Mouse (Mus musculus): ENCODE results near the gene Pusl1. TPM values are rescaled to one million over a fixed set of nuclear protein-coding genes. Genes with fewer than 3 reads are reported as not detected.

Gene Pusl1
- polyA plus RNA-seq, 2 experiments from 2014 or later: 22.1 to 27.6 TPM

DNA sequence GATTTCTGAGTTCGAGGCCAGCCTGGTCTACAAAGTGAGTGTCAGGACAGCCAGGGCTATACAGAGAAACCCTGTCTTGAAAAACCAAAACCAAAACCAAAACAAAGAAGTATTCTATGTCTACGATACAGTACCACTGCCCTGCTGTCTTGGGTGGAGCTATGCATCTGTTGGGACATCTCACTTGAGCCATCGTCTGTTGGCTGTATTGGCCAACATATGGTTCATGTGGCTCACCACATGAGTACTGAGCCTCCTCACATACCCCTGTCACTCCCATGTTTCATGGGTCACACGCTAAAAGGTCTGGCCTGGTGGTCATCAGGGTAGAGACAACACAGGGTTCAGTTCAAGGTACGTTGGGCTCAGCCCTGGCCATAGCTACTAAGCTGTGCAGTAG lies 5.3 kb downstream of the Pusl1 start:
- ATAC-seq: no peak

- ATAC-seq: no peak
Measured at GRCm38 (mm10) chr4:155883587-155883986, 8.0 kb downstream of the Pusl1 start.

DNA sequence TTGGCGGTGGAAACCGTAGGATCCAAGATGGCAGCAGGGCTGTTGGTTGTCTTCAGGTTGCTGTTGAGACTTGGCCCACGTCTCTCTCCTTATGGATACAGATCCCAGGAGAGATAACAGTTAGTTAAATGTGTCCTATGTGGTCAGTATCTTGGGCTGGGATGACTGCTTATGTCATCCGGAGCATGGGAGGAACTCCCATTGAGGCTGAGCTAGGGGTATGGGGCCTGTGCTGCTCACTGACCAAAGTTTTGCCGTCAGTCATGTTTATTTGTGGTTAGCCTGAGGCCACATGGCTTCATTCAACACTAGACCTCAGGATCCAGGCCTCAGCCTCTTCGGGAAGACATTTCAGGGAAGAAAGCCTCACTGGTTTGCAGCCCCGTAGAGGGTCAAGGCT lies 20.2 kb downstream of the Pusl1 start:
- no peak for ATAC-seq

DNA sequence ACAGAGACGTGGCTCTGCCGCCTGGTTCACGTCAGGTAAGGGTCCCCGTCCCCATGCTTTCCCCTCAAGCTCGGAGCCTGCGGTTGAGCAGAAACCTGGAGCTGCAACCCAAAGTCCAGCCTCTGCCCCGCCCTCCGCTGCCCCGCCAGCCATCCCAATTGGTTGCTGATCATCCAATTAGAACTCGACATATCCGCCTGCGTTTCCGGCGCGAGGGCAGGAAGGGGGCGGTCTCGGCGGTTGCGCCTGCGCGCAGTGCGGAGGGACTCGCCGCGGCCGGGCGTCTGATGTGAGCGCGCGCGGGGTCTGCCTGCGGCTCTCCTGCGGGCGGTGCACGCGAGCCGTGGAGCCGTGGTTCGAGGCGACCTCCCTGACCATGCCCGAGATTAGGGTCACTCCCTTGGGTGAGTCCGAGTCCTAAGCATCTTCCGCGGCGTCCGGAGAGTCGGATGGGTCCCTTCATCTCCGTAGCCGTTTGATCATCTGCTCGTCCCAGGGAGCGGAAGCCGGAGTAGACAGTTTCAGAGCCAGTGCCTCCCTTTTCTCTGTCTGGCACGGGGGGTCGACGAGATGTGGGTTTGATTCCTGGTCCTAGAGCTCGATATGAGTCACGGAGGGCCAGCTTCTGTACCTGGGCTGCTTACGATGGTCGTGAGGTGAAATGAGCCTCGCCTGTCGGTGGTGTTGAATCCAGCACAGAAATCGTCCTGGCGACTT lies 22.1 kb downstream of the Pusl1 start, which contains the start of the genes Cptp and Ints11:
Gene Cptp, minus strand, starts transcription at position 124 of the 717 bp plus-strand sequence.
Gene Ints11, plus strand, starts transcription at position 230 of the 717 bp plus-strand sequence.
- ATAC-seq: peak; percentile 96

- peak; percentile 25 for ATAC-seq
Measured at GRCm38 (mm10) chr4:155868614-155869298, 22.8 kb downstream of the Pusl1 start.

DNA sequence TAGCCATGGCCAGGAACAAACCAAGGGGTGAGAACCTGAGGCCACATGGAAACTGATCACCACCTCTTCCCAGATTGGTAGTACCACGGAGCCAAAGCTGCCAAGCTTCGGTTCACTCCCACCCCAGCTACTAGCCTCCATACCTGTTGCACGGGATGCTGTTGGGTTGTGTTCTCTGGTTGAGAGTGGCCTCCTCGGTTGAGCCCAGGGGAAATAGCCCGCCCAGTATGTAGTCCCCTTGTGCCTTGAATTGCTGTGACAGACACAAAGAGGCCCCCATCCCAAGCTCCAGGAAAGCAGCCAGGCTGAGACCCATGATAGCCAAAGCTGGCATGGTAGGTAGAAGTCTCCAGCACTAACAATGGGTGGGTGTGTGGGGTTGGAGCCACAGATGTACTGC lies 28.6 kb downstream of the Pusl1 start, which contains the start of gene Tas1r3:
Gene Tas1r3, minus strand, starts transcription at position 362 of the 400 bp plus-strand sequence.
- no peak for ATAC-seq

- ATAC-seq: no peak
Measured at GRCm38 (mm10) chr4:155861787-155862186, 29.8 kb downstream of the Pusl1 start.

GRCm38 (mm10) chr4:155859318-155859717 lies 32.3 kb downstream of the Pusl1 start:
- no peak for ATAC-seq

GRCm38 (mm10) chr4:155856881-155857280 lies 34.7 kb downstream of the Pusl1 start:
- ATAC-seq: no peak

GRCm38 (mm10) chr4:155856071-155856470 lies 35.5 kb downstream of the Pusl1 start:
- no peak for ATAC-seq

- ATAC-seq: no peak
Measured at GRCm38 (mm10) chr4:155854991-155855390, 36.6 kb downstream of the Pusl1 start.

- no peak for ATAC-seq
Measured at GRCm38 (mm10) chr4:155853421-155853820, 38.2 kb downstream of the Pusl1 start.

DNA sequence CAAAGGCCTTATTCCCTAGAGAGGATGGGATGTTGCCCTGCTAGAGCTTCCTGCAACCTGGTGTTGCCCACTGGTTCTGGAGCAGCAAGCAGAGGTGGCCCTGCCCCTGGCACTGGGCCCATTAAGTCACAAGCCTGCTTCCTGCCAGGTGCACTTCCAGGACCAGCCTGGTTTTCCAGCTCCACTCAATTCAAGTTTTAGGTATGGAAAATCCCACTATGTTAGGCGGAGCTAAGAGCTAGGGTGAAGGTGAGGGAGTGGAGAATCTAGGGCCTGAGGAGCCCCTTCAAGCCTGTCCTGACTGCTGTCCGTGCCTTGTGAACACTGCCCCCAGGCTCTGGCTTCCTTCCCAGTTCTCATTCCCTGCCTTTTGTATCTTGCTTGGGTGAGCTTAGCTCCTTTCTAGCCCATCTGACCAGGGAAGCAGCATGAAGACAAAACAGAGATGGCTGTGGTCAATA lies 39.6 kb downstream of the Pusl1 start:
- no peak for ATAC-seq

- no peak for ATAC-seq
Measured at GRCm38 (mm10) chr4:155851368-155851767, 40.2 kb downstream of the Pusl1 start.

DNA sequence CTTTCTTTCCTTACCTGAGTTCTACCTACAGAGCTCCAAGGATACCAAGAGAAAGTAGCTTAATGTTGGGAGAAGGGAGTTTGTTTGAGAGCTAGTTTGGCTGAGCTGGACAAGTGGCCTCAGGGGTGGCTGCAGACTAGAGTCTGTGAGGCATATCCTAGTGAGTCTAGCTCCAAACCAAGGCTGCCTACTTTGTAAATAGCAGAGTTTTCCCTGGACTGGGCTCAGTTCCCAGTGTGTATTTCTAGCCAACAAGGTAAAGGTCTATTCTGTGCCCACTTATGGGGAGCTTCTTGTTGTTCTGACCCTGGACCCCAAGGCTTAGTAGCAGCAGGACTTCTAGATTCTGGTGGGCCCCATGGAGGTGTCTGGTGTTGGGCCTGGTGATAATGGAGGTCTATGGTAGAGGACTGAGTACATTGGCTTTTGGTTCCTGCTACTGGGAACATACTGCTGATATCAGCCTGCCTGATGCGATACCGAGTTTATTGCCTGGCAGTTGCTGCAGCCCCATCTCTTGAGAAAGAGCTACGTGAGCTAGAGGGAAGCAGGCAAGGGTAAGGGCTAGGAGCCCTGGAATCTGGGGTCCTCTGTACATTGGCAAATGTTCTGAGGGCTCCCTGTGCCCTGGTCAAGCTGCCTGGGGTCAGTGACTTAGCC lies 41.7 kb downstream of the Pusl1 start:
- no peak for ATAC-seq

DNA sequence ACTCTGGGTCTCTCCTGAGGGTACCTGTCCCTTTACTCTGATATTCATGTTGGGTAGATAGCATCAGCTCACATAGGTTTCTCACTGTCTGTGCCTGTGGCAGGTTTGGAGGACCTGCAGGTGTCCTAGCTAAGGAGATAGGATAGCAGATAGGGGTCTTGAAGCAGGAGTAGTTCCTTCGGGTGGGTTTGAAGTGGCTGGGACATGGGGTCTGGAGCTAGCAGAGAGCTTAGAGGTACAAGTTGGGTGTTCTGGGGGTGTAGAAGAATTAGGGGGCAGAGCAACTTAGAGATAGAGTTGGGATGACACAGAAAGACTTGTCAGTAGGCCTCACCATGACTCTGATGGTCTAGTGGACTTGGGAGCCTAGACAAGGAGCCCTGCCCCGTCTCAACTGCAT lies 42.2 kb downstream of the Pusl1 start:
- no peak for ATAC-seq

GRCm38 (mm10) chr4:155848434-155849095 lies 43.0 kb downstream of the Pusl1 start:
- no peak for ATAC-seq

DNA sequence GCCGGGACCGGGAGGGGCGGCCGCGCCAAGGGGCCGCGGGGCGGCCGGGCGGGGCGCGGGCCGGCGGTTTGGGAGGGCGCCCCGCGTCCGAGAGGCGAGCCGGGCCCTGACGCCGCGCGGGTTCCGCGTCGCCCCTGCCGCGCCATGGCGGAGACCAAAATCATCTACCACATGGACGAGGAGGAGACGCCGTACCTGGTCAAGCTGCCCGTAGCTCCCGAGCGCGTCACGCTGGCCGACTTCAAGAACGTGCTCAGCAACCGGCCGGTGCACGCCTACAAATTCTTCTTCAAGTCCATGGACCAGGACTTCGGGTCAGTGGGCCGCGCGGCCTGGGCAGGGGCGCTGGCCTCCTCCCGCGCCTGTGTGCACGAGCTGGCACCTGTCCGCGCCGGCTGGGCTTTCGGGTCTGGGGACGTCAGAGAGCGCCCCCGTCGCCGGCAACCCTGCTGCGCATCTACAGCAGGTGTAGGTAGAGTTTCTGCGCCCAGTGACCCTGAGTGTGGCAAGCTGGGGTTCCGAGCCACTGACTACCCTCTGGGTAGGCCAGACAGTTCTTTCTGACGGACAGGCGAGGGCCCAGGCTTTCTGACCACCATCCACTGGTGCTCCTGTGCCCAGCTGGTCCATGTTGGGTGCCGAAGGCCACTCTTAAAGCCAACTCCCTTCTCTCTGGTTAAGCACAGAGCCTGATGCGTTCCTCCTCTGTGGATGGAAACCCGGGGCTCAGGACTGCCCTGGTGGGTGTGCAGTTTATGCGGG lies 43.8 kb downstream of the Pusl1 start:
- peak; percentile 41 for ATAC-seq

DNA sequence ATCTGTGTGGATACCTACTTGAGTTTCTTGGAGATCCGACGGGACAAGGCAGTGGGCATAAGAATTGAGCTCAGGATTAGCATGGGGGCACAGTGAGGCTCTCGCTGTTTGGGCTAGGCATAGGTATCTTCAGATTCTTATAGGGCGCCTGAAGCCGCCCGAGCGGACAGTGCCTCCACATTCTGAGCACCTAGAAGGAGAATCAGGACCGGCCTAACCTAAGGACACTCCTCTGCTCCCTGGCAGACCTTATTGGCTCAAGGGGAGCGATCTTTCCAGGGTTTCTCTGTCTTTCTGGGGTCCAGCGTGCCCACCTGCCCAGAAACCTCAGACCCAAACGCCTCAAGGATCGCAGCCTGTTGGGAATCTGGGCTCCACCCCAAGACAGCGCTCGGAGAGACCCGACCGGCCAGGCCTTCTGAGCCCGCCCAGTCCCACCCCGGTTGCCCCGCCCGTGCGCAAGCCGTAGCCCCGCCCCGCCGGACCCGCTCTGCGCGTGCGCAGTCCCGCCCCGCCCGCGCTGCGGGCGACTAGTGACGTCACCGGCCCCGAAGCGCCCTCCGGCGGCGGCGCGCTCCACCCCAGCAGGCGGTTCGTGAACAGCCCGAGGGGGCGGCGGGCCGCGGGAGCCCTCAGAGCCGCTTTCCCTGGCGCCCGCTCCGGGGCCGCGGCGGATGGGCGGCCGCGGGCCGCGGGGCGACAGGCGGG lies 44.6 kb downstream of the Pusl1 start, which contains the start of gene Dvl1:
Gene Dvl1, plus strand, starts transcription at position 532 of the 708 bp plus-strand sequence.
- ATAC-seq: peak; percentile 86

GRCm38 (mm10) chr4:155843231-155843630 lies 48.4 kb downstream of the Pusl1 start:
- ATAC-seq: no peak

- no peak for ATAC-seq
Measured at GRCm38 (mm10) chr4:155841651-155842270, 49.8 kb downstream of the Pusl1 start.
